Mouse (Mus musculus): ENCODE measurements around the gene Dusp10.

DNA sequence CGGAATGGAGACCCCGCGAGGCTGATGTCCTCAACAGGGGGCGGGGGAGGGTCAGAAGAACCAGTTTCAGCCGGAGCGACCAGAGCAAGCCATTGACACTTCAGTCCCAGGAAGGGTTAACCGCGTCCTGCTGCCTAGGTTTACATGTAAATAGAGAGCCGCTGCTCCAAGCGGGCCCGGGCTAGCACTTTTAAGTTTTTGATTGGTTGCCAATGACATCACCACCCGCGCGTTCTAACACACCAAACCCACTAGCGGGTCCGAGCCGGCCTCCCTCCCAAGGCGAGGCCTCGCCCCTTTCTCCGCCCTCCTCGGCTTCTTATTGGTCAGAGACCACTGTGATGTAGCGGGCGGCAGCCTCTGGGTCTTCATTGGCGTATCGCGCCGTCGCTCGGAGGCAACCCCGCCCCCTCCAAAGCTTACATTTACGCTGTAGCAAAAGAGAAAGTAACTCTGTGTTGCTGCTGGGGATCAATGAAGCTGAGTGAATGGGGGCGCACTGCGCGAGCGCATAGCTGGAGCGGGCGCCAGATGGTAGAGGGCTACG is 21.0 kb downstream of the Dusp10 start, which contains the start of gene 1700056E22Rik:
- TF ChIP-seq POLR2A (IDR thresholded peaks at IDR 0.05; ENCODE audit: borderline replicate concordance, insufficient read depth, low read length): peak; percentile 57; the same call in 1 of the 2 replicates
- no peak for TF ChIP-seq CTCF (IDR thresholded peaks at IDR 0.05; ENCODE audit: borderline replicate concordance, insufficient read depth, low read depth, low read length)

Data from cerebellum, adult 2 months (tissue).